Mouse (Mus musculus) frontal cortex, adult (tissue): ENCODE data around the gene Hmbs.

Experiments used
- ATAC-seq: cut with Nextera tagmentation; 2 replicates; pipeline ENCODE4 v1.9.2; 2017; ENCODE audit warnings: mild to moderate bottlenecking, moderate library complexity, mixed read lengths; ENCODE audit not compliant: low TSS enrichment

Hmbs gene

DNA sequence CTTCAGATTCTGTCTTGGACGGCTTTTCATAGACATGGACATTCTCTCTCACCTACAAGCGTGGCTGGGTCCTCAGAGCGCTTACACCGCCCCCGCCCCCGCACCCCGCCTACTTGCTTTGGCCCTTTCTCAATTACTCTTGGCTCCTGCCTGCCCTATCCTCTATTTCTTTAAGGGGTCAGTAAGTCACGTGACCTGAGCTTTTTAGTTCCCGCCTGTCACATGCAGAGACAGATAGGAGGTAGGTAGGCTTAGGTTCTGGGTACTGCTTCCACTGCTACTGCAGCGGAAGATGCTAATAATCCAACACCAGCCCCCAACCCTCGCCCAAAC lies 55.1 kb downstream of the Hmbs start:
- ATAC-seq: no peak

DNA sequence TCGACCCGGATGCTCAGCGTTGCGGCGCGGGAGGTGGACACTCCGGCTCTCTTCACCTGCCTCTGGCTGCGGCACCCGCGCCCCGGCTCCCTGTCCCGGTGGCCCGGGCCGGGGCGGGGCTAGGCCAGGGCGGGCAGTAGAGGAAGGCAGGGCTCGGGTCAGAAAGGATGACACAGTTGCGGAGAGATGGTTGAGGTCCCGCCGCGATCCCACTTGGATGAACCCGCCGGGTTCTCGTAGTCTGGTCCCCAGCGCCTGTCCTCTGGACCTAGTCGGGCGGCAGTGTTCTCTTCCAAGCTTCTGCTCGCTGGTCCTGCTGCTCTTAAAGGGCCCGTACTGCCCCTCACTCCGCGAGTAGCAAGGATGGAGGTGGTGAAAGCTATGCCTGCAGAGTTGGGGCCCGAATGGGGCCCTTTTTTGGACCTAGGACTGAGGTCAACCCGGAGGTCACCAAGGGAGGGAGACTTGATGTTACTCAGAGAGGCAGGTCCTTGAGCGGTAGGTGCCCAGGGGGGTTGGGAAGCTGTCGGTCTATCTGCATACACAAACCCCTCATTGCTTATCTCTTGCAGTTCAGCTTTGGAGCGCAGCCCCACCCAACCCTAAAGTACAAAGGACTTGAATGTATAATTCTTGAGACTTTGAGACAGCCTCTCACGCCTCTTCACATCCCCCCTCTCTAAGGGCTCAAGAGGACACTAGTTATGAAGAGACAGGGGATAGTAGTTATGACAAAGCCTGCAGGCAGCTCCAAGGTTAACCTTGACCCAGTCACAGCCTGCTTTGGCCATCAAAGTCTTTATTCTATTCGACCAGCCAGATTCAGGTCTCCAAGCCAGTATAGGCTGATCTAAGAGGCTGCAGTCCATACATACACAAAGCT lies 55.7 kb downstream of the Hmbs start, which contains the start of gene Abcg4:
TSS of gene Abcg4 (minus strand) at position 540 of the 883 bp plus-strand sequence.
- peak; percentile 67 for ATAC-seq

DNA sequence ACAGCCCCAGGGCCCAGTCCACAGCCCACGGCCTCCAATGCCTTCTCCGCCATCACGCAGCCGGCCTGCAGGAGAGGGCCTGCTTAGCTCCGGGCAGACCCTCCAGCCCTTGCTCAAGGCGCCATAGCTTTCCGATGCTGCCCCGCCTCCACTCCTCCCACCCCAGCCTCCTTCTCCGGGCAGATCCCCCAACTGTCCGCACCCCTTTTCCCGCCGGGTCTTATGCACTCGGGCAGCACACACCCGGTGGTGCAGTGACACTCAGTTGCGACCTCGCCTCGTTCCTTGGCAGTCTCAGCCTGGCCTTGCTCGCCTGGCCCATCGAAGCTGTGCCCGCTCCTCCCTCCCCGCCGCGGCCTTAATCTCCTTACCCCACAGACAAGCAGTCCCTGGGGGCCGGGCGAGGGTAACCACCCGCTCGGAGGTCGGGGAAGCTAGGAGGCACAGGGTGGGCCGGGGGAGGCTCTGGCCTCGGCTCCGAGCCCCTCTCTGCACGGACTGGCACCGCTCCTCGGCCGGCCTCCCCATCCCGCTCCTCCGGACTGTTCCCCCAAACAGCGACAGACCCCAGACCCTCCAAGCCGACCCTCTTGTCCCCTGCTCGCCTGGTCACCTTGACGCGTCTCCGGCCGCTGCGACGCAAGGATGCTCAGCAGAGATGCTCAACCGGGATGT lies 56.5 kb downstream of the Hmbs start:
- peak; percentile 38; the same call in 1 of the 2 replicates for ATAC-seq

- 0 out of 2 replicates have a peak, but pooled peaks have one; percentile 18 for ATAC-seq
Observed at GRCm38 (mm10) chr9:44287003-44287400, 57.0 kb downstream of the Hmbs start.
